Mouse (Mus musculus) heart, embryonic 15.5 days (tissue): Measurements from ENCODE around the gene Papln. TPM values are rescaled to one million over a fixed set of nuclear protein-coding genes. Genes with fewer than 3 reads are reported as not detected.

Source experiments
- ATAC-seq: fragments of 200-750 bp; cut with Nextera tagmentation; replicated peaks from 2 replicates; pipeline ENCODE4 v1.8.0; 2017; ENCODE audit warnings: low read depth, moderate TSS enrichment; ENCODE audit not compliant: insufficient number of reproducible peaks, insufficient read depth, low FRiP score
- H3K27ac ChIP-seq: fragments of 300-500 bp; sonication (generic); 2 replicates; pipeline ENCODE4 v1.5.1; 2015; ENCODE audit warnings: mild to moderate bottlenecking, inconsistent platforms
- H3K27me3 ChIP-seq: fragments of 300-500 bp; sonication (generic); 2 replicates; pipeline ENCODE4 v1.6.1; 2015; ENCODE audit warnings: inconsistent platforms
- H3K36me3 ChIP-seq: fragments of 300-500 bp; sonication (generic); 2 replicates; pipeline ENCODE4 v1.6.1; 2015; ENCODE audit warnings: mild to moderate bottlenecking, inconsistent platforms
- H3K4me1 ChIP-seq: fragments of 300-500 bp; sonication (generic); replicated peaks from 2 replicates; pipeline ENCODE4 v1.6.1; 2015; ENCODE audit warnings: inconsistent platforms
- H3K4me2 ChIP-seq: fragments of 300-500 bp; sonication (generic); 2 replicates; pipeline ENCODE4 v1.6.1; 2015; ENCODE audit warnings: inconsistent platforms, mild to moderate bottlenecking, moderate library complexity
- H3K4me3 ChIP-seq: fragments of 300-500 bp; sonication (generic); 2 replicates; pipeline ENCODE4 v1.5.1; 2015; ENCODE audit warnings: mild to moderate bottlenecking, inconsistent platforms
- H3K9ac ChIP-seq: fragments of 300-500 bp; sonication (generic); 2 replicates; pipeline ENCODE4 v1.6.1; 2015; ENCODE audit warnings: mild to moderate bottlenecking, inconsistent platforms
- H3K9me3 ChIP-seq: fragments of 300-500 bp; sonication (generic); replicated peaks from 2 replicates; pipeline ENCODE4 v1.6.1; 2016; ENCODE audit warnings: inconsistent platforms
- WGBS: fragments of 180-500 bp; shearing (Covaris S2); methylation state at CpG from one replicate; pipeline ENCODE4 v1.1.7; 2015; ENCODE audit warnings: mixed read lengths; 5-methylcytosine and 5-hydroxymethylcytosine counted together
- polyA plus RNA-seq: library from polyadenylated mRNA; unstranded; fragments of >200 nt; fragmentation: Nextera tagmentation; extraction: Ambion mirVana; gene quantifications from 2 replicates; pipeline ENCODE4 v1.2.1, GENCODE M21; 2015

Papln gene
- polyA plus RNA-seq, 1 experiment from 2014 or later, result 0.69 TPM

DNA sequence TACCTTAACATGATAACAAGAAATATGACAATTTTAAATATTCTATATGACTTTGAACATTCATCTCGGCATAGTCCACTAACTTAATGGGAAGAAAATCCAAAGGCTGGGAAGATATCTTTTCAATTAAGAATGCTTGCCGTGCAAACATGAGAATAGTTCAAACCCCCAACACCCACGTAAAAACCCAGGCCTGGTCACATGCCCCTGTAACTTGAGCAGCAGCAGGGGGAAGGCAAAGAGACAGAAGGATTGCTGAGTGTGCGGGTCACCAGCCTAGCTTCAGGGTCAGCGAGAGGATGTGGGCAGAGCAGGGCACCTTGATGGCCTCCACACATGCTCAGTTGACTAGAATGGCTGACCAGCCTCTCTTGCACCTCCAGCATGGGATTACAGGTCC lies 21.7 kb upstream of the Papln start:
- ATAC-seq, result no peak

DNA sequence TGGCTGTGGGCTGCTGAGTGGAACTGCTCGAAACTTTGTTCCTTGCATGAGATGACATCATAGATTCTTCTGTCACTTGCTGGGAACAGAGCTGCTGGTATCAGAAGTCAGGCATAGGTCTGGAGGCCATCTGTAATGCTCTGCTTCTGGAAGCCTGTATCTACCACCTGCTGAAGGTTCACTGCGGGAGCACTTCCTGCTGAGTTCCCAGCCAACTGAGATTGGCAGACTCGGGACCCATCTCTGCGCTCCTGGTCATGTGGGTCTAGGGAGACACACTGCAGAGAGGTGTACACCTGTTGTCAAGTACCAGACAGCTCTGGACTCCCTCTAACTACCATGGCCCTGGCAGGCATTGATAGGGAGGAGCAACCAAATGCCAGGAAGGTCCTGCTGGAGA lies 20.6 kb upstream of the Papln start:
- Histone ChIP-seq H3K4me3 (no peak overlapping the region), H3K9ac (no peak overlapping the region), H3K9me3 (no peaks in the 10 kb centered on the region), H3K4me1 (no peaks in the 10 kb centered on the region), H3K36me3 (no peaks in the 10 kb centered on the region), H3K27me3 (no peaks in the 10 kb centered on the region), H3K27ac (no peak overlapping the region), H3K4me2 (no peak overlapping the region)
- ATAC-seq, result no peak
- WGBS, result 52% methylated on average over 4 of the region's 4 CpGs

More for the DNA sequence above, 21.7 kb upstream of the Papln start:
- Histone ChIP-seq H3K9me3 (no peaks in the 10 kb centered on the region), H3K4me2 (no peak overlapping the region), H3K4me1 (no peaks in the 10 kb centered on the region), H3K27me3 (no peaks in the 10 kb centered on the region), H3K4me3 (no peak overlapping the region), H3K9ac (no peak overlapping the region), H3K27ac (no peak overlapping the region), H3K36me3 (no peaks in the 10 kb centered on the region)
- WGBS, result 62% methylated on average over 5 of the region's 5 CpGs

DNA sequence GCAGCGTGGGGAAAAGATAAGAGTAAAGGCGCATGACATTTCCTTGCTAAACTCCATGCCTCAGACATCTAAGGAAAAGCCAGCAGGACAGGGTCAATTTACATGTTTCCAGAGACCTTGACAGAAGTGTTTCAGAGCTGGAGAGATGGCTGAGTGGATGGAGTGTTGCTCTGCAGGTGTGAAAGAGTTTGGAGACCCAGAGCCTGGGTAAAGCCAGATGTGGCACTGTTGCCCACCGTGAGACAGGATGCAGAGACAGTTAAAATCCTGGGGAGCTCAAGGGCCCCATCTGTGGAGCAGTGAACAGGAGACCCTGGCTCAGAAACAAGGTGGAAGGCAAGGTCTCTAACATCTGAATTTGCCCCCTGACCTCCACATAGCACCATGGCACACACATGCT lies 19.7 kb upstream of the Papln start:
- 53% methylated on average over 3 of the region's 3 CpGs for WGBS
- no peak overlapping the region for H3K4me3 ChIP-seq
- H3K4me1 ChIP-seq, result no peaks in the 10 kb centered on the region
- H3K4me2 ChIP-seq, result no peak overlapping the region
- H3K36me3 ChIP-seq, result no peaks in the 10 kb centered on the region
- H3K27me3 ChIP-seq, result no peaks in the 10 kb centered on the region
- H3K9ac ChIP-seq, result no peak overlapping the region
- no peaks in the 10 kb centered on the region for H3K9me3 ChIP-seq
- no peak for ATAC-seq
- H3K27ac ChIP-seq, result no peak overlapping the region

GRCm38 (mm10) chr12:83749186-83749585 lies 14.2 kb upstream of the Papln start:
- no peaks in the 10 kb centered on the region for H3K36me3 ChIP-seq
- WGBS, result 74% methylated on average over 1 of the region's 1 CpGs
- H3K4me1 ChIP-seq, result peaks cover 7% of the 10 kb centered on the region
- ATAC-seq, result no peak
- H3K4me2 ChIP-seq, result no peak overlapping the region
- no peaks in the 10 kb centered on the region for H3K27me3 ChIP-seq
- no peaks in the 10 kb centered on the region for H3K9me3 ChIP-seq
- H3K9ac ChIP-seq, result no peak overlapping the region
- H3K27ac ChIP-seq, result no peak overlapping the region
- no peak overlapping the region for H3K4me3 ChIP-seq

DNA sequence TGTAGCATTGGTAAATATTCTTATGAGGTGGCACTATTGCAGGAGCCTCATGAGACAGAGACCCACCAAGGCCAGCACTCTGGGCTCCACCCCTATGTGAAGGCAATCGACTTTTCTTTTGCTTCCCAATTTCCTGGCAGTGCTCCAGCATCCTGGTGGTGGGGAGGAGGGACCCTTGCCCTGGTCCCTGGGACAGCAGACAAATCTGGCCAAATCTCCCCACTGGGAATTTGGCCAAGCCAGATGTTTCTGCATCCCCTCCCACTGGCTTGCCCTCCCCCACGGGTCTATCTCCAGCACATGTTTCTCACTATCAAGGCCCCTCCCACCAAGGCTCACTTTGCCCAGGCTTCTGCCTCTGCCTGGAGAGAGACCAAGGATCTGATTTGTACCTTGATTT lies 10.9 kb upstream of the Papln start:
- H3K4me2 ChIP-seq, result no peak overlapping the region
- H3K27me3 ChIP-seq, result no peaks in the 10 kb centered on the region
- H3K9ac ChIP-seq, result no peak overlapping the region
- no peaks in the 10 kb centered on the region for H3K9me3 ChIP-seq
- no peak overlapping the region for H3K27ac ChIP-seq
- WGBS, result 8% methylated on average over 2 of the region's 2 CpGs
- H3K4me1 ChIP-seq, result peaks cover 7% of the 10 kb centered on the region
- 0 out of 2 replicates have a peak, but pooled peaks have one; percentile 18 for ATAC-seq
- no peaks in the 10 kb centered on the region for H3K36me3 ChIP-seq
- no peak overlapping the region for H3K4me3 ChIP-seq

DNA sequence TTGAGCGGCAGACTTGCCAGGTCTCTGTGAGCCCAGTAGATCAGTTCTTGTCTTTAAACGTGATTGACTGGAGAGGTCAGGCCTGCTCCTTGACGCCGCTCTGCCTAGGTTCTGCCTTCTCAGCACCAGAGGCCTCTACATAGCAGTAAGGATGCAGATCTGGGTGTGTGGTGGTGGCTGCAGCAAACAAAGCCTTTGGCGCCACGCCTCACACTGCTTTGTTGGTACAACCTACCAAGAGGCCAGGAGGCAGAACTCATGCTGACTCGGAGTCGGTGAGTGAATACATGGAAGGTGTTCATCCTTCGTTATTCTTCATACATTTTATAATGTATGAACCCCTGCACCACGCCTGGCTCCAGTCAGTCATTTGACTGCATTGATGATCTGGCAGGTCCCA lies 4.7 kb upstream of the Papln start:
- no peak for ATAC-seq
- 81% methylated on average over 10 of the region's 10 CpGs for whole genome bisulfite sequencing
- H3K9me3 ChIP-seq, result no peaks in the 10 kb centered on the region

GRCm38 (mm10) chr12:83760201-83760600 lies 3.2 kb upstream of the Papln start:
- no peak overlapping the region for H3K4me3 ChIP-seq
- H3K27ac ChIP-seq, result no peak overlapping the region
- WGBS, result 82% methylated on average over 2 of the region's 2 CpGs
- H3K4me1 ChIP-seq, result peaks cover 20% of the 10 kb centered on the region
- H3K36me3 ChIP-seq, result no peaks in the 10 kb centered on the region
- no peak overlapping the region for H3K9ac ChIP-seq
- no peaks in the 10 kb centered on the region for H3K9me3 ChIP-seq
- peaks cover 3% of the 10 kb centered on the region; the same call in 1 of the 2 replicates for H3K27me3 ChIP-seq
- H3K4me2 ChIP-seq, result no peak overlapping the region
- no peak for ATAC-seq

More for the DNA sequence above, 4.7 kb upstream of the Papln start:
- H3K4me1 ChIP-seq, result peaks cover 12% of the 10 kb centered on the region
- no peak overlapping the region for H3K4me3 ChIP-seq
- H3K36me3 ChIP-seq, result no peaks in the 10 kb centered on the region
- no peak overlapping the region for H3K27ac ChIP-seq
- H3K9ac ChIP-seq, result no peak overlapping the region
- no peaks in the 10 kb centered on the region for H3K27me3 ChIP-seq
- H3K4me2 ChIP-seq, result no peak overlapping the region

DNA sequence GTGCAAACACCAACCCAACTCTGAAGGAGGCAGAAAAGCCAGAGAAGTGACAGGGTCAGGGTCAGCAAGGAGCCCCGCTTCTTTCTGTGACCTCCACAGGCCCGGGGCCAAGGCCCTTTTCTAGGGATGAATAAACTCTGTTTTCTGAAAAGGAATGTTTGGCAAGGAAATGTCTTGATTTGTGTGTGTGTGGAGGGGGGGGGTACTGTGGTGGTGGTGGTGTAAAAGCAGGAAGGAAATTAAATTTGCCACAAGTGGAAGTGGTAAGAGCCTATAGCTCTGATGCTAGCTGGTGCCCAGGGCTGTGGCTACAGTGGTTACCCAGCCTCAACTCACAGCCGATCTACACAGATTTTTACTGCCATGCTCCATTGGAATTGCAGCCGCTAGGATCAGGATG lies 728 bp upstream of the Papln start:
- H3K4me3 ChIP-seq, result no peak overlapping the region
- H3K4me2 ChIP-seq, result no peak overlapping the region
- no peak for ATAC-seq
- no peak overlapping the region for H3K27ac ChIP-seq
- no peaks in the 10 kb centered on the region for H3K9me3 ChIP-seq
- H3K36me3 ChIP-seq, result no peaks in the 10 kb centered on the region
- H3K27me3 ChIP-seq, result peaks cover 3% of the 10 kb centered on the region; the same call in 1 of the 2 replicates
- H3K9ac ChIP-seq, result no peak overlapping the region
- WGBS, result 51% methylated on average over 4 of the region's 4 CpGs
- H3K4me1 ChIP-seq, result peaks cover 20% of the 10 kb centered on the region

- H3K4me2 ChIP-seq, result peak overlapping the region; percentile 91
- ATAC-seq, result no peak
- peak overlapping the region; percentile 48 for H3K4me3 ChIP-seq
- peak overlapping the region; percentile 48; the same call in 1 of the 2 replicates for H3K9ac ChIP-seq
- H3K27ac ChIP-seq, result no peak overlapping the region
- H3K9me3 ChIP-seq, result no peaks in the 10 kb centered on the region
- peaks cover 20% of the 10 kb centered on the region for H3K4me1 ChIP-seq
- H3K27me3 ChIP-seq, result peaks cover 3% of the 10 kb centered on the region; the same call in 1 of the 2 replicates
- no peaks in the 10 kb centered on the region for H3K36me3 ChIP-seq
- 4% methylated on average over 14 of the region's 14 CpGs for WGBS
Observed at GRCm38 (mm10) chr12:83764044-83764365, 571 bp downstream of the Papln start.

DNA sequence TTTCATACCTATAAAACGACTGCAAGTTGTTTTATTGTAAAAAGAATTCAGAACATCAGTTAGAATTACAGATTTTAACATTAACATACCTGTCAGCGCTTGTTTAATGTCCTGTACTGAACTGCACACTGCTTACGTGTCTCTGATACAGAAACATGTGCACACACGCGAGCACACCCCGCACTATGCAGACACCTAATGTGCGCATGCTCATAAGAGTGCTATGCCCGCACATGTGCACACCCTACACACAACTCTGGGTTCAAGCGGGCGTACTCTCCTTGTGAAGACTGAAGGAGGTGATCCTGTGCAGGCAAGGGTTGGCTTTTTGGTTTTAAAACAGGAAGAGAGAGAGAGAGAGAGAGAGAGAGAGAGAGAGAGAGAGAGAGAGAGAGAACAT lies 1.1 kb downstream of the Papln start:
- peak overlapping the region; percentile 91 for H3K4me2 ChIP-seq
- no peak overlapping the region for H3K27ac ChIP-seq
- ATAC-seq, result no peak
- no peak overlapping the region for H3K9ac ChIP-seq
- no peaks in the 10 kb centered on the region for H3K36me3 ChIP-seq
- peaks cover 23% of the 10 kb centered on the region for H3K4me1 ChIP-seq
- H3K9me3 ChIP-seq, result no peaks in the 10 kb centered on the region
- H3K27me3 ChIP-seq, result peaks cover 3% of the 10 kb centered on the region; the same call in 1 of the 2 replicates
- H3K4me3 ChIP-seq, result no peak overlapping the region; the same call in 1 of the 2 replicates
- WGBS, result 73% methylated on average over 10 of the region's 10 CpGs

DNA sequence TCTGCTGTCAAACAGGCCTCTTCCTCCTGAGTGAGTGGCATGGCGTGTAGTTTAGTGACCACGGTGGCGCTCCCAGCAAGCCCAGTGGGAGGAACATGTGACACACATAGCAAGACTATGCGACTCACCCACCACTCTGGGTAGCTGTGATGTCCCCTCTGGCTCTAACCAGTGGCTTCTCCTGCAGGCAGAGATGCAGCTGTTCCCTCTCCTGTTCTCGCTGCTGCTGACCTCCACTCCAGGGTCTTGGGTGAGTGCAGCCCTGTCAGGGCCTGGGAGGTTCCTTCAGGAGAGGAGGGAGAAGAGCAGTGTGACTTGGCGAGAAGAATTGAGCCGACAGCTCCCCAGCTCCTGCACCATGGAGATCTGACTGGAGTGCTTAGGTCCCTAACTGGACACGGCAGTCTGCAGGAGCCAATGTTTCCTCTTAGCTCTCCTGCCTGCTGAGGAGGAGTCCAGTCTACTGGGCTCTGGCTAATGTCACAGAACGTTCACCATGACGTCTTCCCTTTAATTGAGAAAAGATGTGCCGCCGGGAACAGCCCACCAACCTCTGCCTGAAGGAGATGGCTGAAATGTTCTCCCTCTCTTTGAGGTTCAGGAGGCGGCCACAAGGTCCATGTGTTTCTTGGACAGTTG lies 2.6 kb downstream of the Papln start:
- no peaks in the 10 kb centered on the region for H3K36me3 ChIP-seq
- 74% methylated on average over 13 of the region's 13 CpGs for WGBS
- H3K27ac ChIP-seq, result no peak overlapping the region
- H3K4me3 ChIP-seq, result no peak overlapping the region
- peaks cover 36% of the 10 kb centered on the region for H3K4me1 ChIP-seq
- no peak for ATAC-seq
- H3K4me2 ChIP-seq, result no peak overlapping the region
- no peak overlapping the region for H3K9ac ChIP-seq
- H3K9me3 ChIP-seq, result no peaks in the 10 kb centered on the region
- peaks cover 3% of the 10 kb centered on the region; the same call in 1 of the 2 replicates for H3K27me3 ChIP-seq

GRCm38 (mm10) chr12:83767833-83768232 lies 4.4 kb downstream of the Papln start:
- Histone ChIP-seq H3K9ac (no peak overlapping the region), H3K27ac (no peak overlapping the region), H3K4me3 (no peak overlapping the region), H3K27me3 (peaks cover 7% of the 10 kb centered on the region; the same call in 1 of the 2 replicates), H3K4me1 (peaks cover 32% of the 10 kb centered on the region), H3K36me3 (no peaks in the 10 kb centered on the region), H3K4me2 (no peak overlapping the region), H3K9me3 (no peaks in the 10 kb centered on the region)
- WGBS, result 75% methylated on average over 9 of the region's 9 CpGs
- ATAC-seq, result no peak
